Mouse (Mus musculus): ENCODE data around the gene Il13ra1. TPM values are rescaled to one million over a fixed set of nuclear protein-coding genes. Genes with fewer than 3 reads are reported as not detected.

Gene Il13ra1
- polyA plus RNA-seq, 1 experiment from 2014 or later: 8.5 TPM

Other genes with a start within 250 kb of the Il13ra1 start
- 16.8 and 24.7 TPM in 2 replicates for gene Dock11, start 223.3 kb upstream of the Il13ra1 start, polyA plus RNA-seq (2014; fragmentation: Nextera tagmentation; extraction: Ambion mirVana)
- gene Zcchc12, start 83.8 kb downstream of the Il13ra1 start, polyA plus RNA-seq (2014; fragmentation: Nextera tagmentation; extraction: Ambion mirVana): 313 and 328 TPM in 2 replicates
- 0.40 and 1.0 TPM in 2 replicates for gene Lonrf3, start 216.2 kb downstream of the Il13ra1 start, polyA plus RNA-seq (2014; fragmentation: Nextera tagmentation; extraction: Ambion mirVana)